Mouse (Mus musculus) E14TG2a.4 (cell line): ENCODE measurements around the gene Abca2.

Source experiments
- H3K27me3 ChIP-seq: 2 replicates; pipeline ENCODE4 v1.6.1; 2014; ENCODE audit warnings: low read length, control low read depth; ENCODE audit not compliant: insufficient read depth
- H3K36me3 ChIP-seq: 2 replicates; pipeline ENCODE4 v1.6.1; 2014; ENCODE audit warnings: low read length, control low read depth; ENCODE audit not compliant: insufficient read depth
- H3K4me1 ChIP-seq: replicated peaks from 2 replicates; pipeline ENCODE4 v1.6.1; 2014; ENCODE audit warnings: low read depth, low read length, control low read depth
- H3K4me3 ChIP-seq: replicated peaks from 2 replicates; pipeline ENCODE4 v1.5.1; 2014; ENCODE audit warnings: mild to moderate bottlenecking, low read length
- H3K9me3 ChIP-seq: 2 replicates; pipeline ENCODE4 v1.6.1; 2014; ENCODE audit warnings: low read length, control low read depth
- CTCF ChIP-seq: conservative IDR thresholded peaks from 2 replicates; pipeline ENCODE4 v1.5.1; 2014; ENCODE audit warnings: low read length
- NANOG ChIP-seq: IDR thresholded peaks from 2 replicates; pipeline ENCODE4 v1.6.1; 2014; ENCODE audit warnings: borderline replicate concordance, low read length, mixed read lengths
- POU5F1 ChIP-seq: IDR thresholded peaks from 2 replicates; pipeline ENCODE4 v1.6.1; 2014; ENCODE audit warnings: low read length, borderline replicate concordance

The Abca2 gene

DNA sequence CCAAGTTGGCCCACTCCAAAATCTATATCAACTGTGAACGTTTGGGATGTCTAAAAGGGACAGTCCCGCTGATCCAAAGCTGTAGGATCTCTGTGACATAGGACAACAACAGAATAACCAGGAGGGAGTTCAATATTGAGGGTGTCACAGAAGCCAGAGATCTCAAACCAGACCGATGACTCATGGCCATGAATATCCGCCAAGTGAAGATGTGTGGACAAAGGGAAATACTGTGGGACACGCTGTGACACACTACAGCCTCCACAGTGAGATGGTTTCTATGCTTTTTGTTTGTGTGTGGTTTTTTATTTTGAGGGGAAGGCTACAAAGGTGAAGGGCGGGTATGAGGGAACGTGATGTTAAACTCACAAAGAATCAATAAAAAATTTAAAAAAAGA lies 60.2 kb downstream of the Abca2 start:
- Histone ChIP-seq H3K4me3 (no peak overlapping the region), H3K9me3 (no peaks in the 10 kb centered on the region), H3K4me1 (0 out of 2 replicates have a peak, but pooled peaks cover 3% of the 10 kb centered on the region), H3K27me3 (0 out of 2 replicates have a peak, but pooled peaks cover 2% of the 10 kb centered on the region), H3K36me3 (no peaks in the 10 kb centered on the region)
- TF ChIP-seq NANOG = no peak

DNA sequence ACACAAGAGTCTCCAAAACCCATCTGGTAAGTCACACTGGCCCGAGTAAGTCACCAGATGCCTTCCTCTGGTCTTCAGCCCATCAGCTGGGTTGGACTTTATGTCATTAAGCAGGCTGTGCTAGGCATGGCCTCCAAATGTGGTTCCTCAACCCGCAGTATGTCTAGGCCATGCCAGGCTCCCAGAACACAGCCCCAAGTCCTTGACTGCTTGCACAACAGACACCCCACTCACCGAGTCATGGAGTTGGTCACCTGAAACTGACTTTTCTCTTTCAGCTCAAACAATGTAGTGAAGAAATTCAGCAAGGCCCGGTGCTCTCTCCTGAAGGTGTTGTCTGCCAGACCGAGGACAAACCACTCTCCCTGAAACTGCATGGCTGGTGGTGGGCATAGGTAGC lies 64.5 kb downstream of the Abca2 start:
- Histone ChIP-seq H3K27me3 (no peaks in the 10 kb centered on the region), H3K36me3 (no peaks in the 10 kb centered on the region), H3K4me3 (no peak overlapping the region), H3K9me3 (no peaks in the 10 kb centered on the region), H3K4me1 (peaks cover 10% of the 10 kb centered on the region)
- no peak for TF ChIP-seq NANOG
- no peak for TF ChIP-seq POU5F1
- TF ChIP-seq CTCF = no peak

DNA sequence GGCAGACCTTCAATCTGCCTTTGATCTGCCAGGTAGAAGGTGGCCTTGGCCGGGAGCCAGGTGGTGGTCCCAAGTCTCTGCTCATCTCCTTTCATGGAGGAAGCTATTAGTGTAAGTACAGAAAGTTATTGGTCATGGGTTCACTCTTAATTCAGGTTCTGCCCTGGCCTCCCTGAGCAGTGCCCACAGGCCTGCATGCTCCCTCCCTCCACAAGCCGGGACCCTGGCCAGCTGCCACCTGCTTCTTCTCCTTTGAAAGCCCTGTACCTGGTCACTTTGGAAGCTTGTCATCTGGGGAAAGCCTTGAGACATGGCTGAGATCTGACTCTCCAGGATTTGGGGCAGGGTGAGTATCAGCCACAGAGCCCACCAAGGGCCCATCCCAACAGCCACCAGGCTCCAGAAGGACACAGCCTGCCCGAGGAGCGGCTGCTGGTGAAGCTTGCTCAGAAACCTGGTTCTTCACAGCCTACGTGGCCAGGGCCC lies 65.0 kb downstream of the Abca2 start, which contains the start of gene Lcn12:
Gene Lcn12 (minus strand): TSS at position 436 of the 486 bp plus-strand sequence.
- Histone ChIP-seq H3K27me3 (no peaks in the 10 kb centered on the region), H3K4me3 (no peak within 1 kb of the TSS), H3K36me3 (no peaks in the 10 kb centered on the region), H3K9me3 (no peaks in the 10 kb centered on the region), H3K4me1 (peaks cover 15% of the 10 kb centered on the region)
- TF ChIP-seq POU5F1 = no peak
- TF ChIP-seq NANOG = no peak
- no peak for TF ChIP-seq CTCF

GRCm38 (mm10) chr2:25496462-25496861 lies 68.0 kb downstream of the Abca2 start:
- Histone ChIP-seq H3K9me3 (no peaks in the 10 kb centered on the region), H3K4me1 (peaks cover 38% of the 10 kb centered on the region), H3K4me3 (no peak overlapping the region), H3K27me3 (no peaks in the 10 kb centered on the region), H3K36me3 (no peaks in the 10 kb centered on the region)
- TF ChIP-seq CTCF (peak; percentile 22), POU5F1 (no peak)
